Mouse (Mus musculus): ENCODE data around the gene Atp5g2.

DNA sequence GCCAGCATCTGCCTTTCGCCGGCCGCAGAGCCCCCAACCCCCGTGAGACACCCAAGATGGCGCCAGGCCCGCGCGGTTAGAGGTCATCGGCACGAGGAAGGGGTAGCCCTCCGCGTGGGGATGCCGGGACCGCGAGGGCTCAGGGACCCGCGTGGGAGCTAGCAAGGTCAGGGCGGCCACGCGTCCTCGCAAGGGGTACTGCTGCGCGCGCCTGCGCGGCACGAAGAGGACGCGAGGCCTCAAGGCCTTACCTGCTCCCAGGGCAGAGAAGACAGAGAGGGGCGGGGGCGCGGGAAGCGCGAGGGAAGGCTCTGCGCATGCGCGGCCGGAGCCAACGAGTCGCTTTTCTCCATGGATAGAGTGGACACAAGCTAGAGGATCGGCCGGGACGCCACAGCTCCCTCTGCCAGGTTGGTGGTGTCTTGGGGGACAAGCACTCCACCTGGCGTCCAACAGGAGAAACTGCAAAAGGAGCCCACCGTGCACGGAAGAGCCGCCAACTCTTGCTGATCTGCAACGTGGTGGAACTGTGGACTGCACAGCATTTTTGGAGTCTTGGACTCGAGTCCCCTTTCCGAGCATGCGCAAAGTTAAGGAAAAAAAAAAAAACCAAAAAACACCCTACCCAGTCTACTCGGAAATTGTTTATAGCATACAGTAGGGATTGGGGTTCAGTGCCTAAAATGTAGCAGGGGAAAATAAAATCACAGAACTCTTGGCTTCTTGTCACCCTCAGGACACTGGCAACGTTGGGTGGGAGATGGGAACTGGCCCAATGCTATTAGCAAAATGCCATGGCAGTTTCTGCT, 1.2 kb downstream of the Atp5g2 start:
- TF ChIP-seq CTCF (IDR thresholded peaks at IDR 0.05; ENCODE audit: low read depth) (peak; percentile 100), EP300 (IDR thresholded peaks at IDR 0.05; ENCODE audit: low read depth) (no peak)
